Mouse (Mus musculus): ENCODE results near the gene Psen2. TPM values are rescaled to one million over a fixed set of nuclear protein-coding genes. Genes with fewer than 3 reads are reported as not detected.

Gene Psen2
- 18.9 and 22.8 TPM in 2 replicates for total RNA-seq (2014; rRNA removed)
- polyA plus RNA-seq (2015; fragmentation: Nextera tagmentation; extraction: Ambion mirVana) = 16.0 and 17.9 TPM in 2 replicates

- no peaks in the 10 kb centered on the region for H3K27me3 ChIP-seq (ENCODE audit: insufficient read depth, low read length)
- H3K9ac ChIP-seq = no peak within 1 kb of the TSS
- H3K27ac ChIP-seq (ENCODE audit: low read depth, low read length) = no peak within 1 kb of the TSS
- H3K9me3 ChIP-seq (ENCODE audit: low read length) = no peaks in the 10 kb centered on the region
- TF ChIP-seq CTCF (IDR thresholded peaks at IDR 0.05; ENCODE audit: low read depth) = peak; percentile 58
- H3K4me1 ChIP-seq (ENCODE audit: insufficient read depth) = no peaks in the 10 kb centered on the region
- H3K36me3 ChIP-seq (ENCODE audit: insufficient read depth) = no peaks in the 10 kb centered on the region
- DNase-seq (no peak), ATAC-seq (no peak)
- 23% methylated on average over 7 of the region's 7 CpGs for WGBS
- H3K4me3 ChIP-seq (ENCODE audit: low read depth, low read length) = no peak within 1 kb of the TSS
- no peak within 1 kb of the TSS for H3K4me2 ChIP-seq (ENCODE audit: low read depth)
Observed at GRCm38 (mm10) chr1:180263364-180263997, at the start of gene Psen2. Gene Psen2 (minus strand): TSS chr1:180263438.

GRCm38 (mm10) chr1:180312792-180313311 lies 49.6 kb upstream of the Psen2 start:
- peak; percentile 69 for DNase-seq
- Histone ChIP-seq H3K4me1 (ENCODE audit: insufficient read depth) (peaks cover 14% of the 10 kb centered on the region; the same call in 1 of the 2 replicates), H3K4me3 (ENCODE audit: low read depth, low read length) (no peak overlapping the region), H3K27ac (ENCODE audit: low read depth, low read length) (no peak overlapping the region), H3K4me2 (ENCODE audit: low read depth) (peak overlapping the region; percentile 41), H3K9me3 (ENCODE audit: low read length) (no peaks in the 10 kb centered on the region), H3K9ac (no peak overlapping the region), H3K27me3 (ENCODE audit: insufficient read depth, low read length) (no peaks in the 10 kb centered on the region), H3K36me3 (ENCODE audit: insufficient read depth) (no peaks in the 10 kb centered on the region)
- 18% methylated on average over 6 of the region's 6 CpGs for WGBS
- TF ChIP-seq CTCF (IDR thresholded peaks at IDR 0.05; ENCODE audit: low read depth) = no peak
- ATAC-seq = peak; percentile 71

- H3K27ac ChIP-seq (ENCODE audit: low read depth, low read length) = no peak overlapping the region
- no peaks in the 10 kb centered on the region for H3K9me3 ChIP-seq (ENCODE audit: low read length)
- TF ChIP-seq CTCF (IDR thresholded peaks at IDR 0.05; ENCODE audit: low read depth) = no peak
- 60% methylated on average over 6 of the region's 6 CpGs for WGBS
- no peaks in the 10 kb centered on the region for H3K27me3 ChIP-seq (ENCODE audit: insufficient read depth, low read length)
- H3K36me3 ChIP-seq (ENCODE audit: insufficient read depth) = no peaks in the 10 kb centered on the region
- H3K4me1 ChIP-seq (ENCODE audit: insufficient read depth) = peaks cover 14% of the 10 kb centered on the region; the same call in 1 of the 2 replicates
- DNase-seq (no peak), ATAC-seq (no peak)
- no peak overlapping the region for H3K9ac ChIP-seq
- no peak overlapping the region for H3K4me2 ChIP-seq (ENCODE audit: low read depth)
- H3K4me3 ChIP-seq (ENCODE audit: low read depth, low read length) = no peak overlapping the region
Observed at GRCm38 (mm10) chr1:180312286-180312685, 49.0 kb upstream of the Psen2 start.

GRCm38 (mm10) chr1:180308897-180309296 lies 45.7 kb upstream of the Psen2 start:
- peaks cover 14% of the 10 kb centered on the region; the same call in 1 of the 2 replicates for H3K4me1 ChIP-seq (ENCODE audit: insufficient read depth)
- H3K27ac ChIP-seq (ENCODE audit: low read depth, low read length) = no peak overlapping the region
- no peaks in the 10 kb centered on the region for H3K27me3 ChIP-seq (ENCODE audit: insufficient read depth, low read length)
- H3K36me3 ChIP-seq (ENCODE audit: insufficient read depth) = no peaks in the 10 kb centered on the region
- H3K4me3 ChIP-seq (ENCODE audit: low read depth, low read length) = no peak overlapping the region
- no peaks in the 10 kb centered on the region for H3K9me3 ChIP-seq (ENCODE audit: low read length)
- no peak overlapping the region for H3K4me2 ChIP-seq (ENCODE audit: low read depth)
- no peak for ATAC-seq
- no peak for TF ChIP-seq CTCF (IDR thresholded peaks at IDR 0.05; ENCODE audit: low read depth)
- WGBS = 83% methylated on average over 4 of the region's 4 CpGs
- no peak overlapping the region for H3K9ac ChIP-seq
- DNase-seq = no peak

- H3K4me3 ChIP-seq (ENCODE audit: low read depth, low read length) = no peak overlapping the region
- no peak overlapping the region for H3K27ac ChIP-seq (ENCODE audit: low read depth, low read length)
- H3K9me3 ChIP-seq (ENCODE audit: low read length) = no peaks in the 10 kb centered on the region
- no peak for TF ChIP-seq CTCF (IDR thresholded peaks at IDR 0.05; ENCODE audit: low read depth)
- H3K36me3 ChIP-seq (ENCODE audit: insufficient read depth) = no peaks in the 10 kb centered on the region
- no peak overlapping the region for H3K4me2 ChIP-seq (ENCODE audit: low read depth)
- 39% methylated on average over 2 of the region's 2 CpGs for WGBS
- H3K4me1 ChIP-seq (ENCODE audit: insufficient read depth) = peaks cover 3% of the 10 kb centered on the region; the same call in 1 of the 2 replicates
- H3K27me3 ChIP-seq (ENCODE audit: insufficient read depth, low read length) = no peaks in the 10 kb centered on the region
- no peak for ATAC-seq
- no peak for DNase-seq
- no peak overlapping the region for H3K9ac ChIP-seq
Observed at GRCm38 (mm10) chr1:180307661-180308060, 44.4 kb upstream of the Psen2 start.

GRCm38 (mm10) chr1:180306889-180307288 lies 43.7 kb upstream of the Psen2 start:
- H3K9me3 ChIP-seq (ENCODE audit: low read length) = no peaks in the 10 kb centered on the region
- H3K36me3 ChIP-seq (ENCODE audit: insufficient read depth) = no peaks in the 10 kb centered on the region
- WGBS = 87% methylated on average over 9 of the region's 9 CpGs
- no peaks in the 10 kb centered on the region for H3K27me3 ChIP-seq (ENCODE audit: insufficient read depth, low read length)
- H3K4me2 ChIP-seq (ENCODE audit: low read depth) = no peak overlapping the region
- no peak overlapping the region for H3K4me3 ChIP-seq (ENCODE audit: low read depth, low read length)
- H3K4me1 ChIP-seq (ENCODE audit: insufficient read depth) = no peaks in the 10 kb centered on the region
- no peak for ATAC-seq
- no peak for TF ChIP-seq CTCF (IDR thresholded peaks at IDR 0.05; ENCODE audit: low read depth)
- no peak overlapping the region for H3K27ac ChIP-seq (ENCODE audit: low read depth, low read length)
- DNase-seq = no peak
- H3K9ac ChIP-seq = no peak overlapping the region

- no peak overlapping the region for H3K4me2 ChIP-seq (ENCODE audit: low read depth)
- no peak overlapping the region for H3K27ac ChIP-seq (ENCODE audit: low read depth, low read length)
- no peak for DNase-seq
- no peak for TF ChIP-seq CTCF (IDR thresholded peaks at IDR 0.05; ENCODE audit: low read depth)
- H3K36me3 ChIP-seq (ENCODE audit: insufficient read depth) = no peaks in the 10 kb centered on the region
- H3K9me3 ChIP-seq (ENCODE audit: low read length) = no peaks in the 10 kb centered on the region
- no peaks in the 10 kb centered on the region for H3K27me3 ChIP-seq (ENCODE audit: insufficient read depth, low read length)
- WGBS = 51% methylated on average over 5 of the region's 5 CpGs
- H3K4me3 ChIP-seq (ENCODE audit: low read depth, low read length) = no peak overlapping the region
- no peaks in the 10 kb centered on the region for H3K4me1 ChIP-seq (ENCODE audit: insufficient read depth)
- ATAC-seq = no peak
- no peak overlapping the region for H3K9ac ChIP-seq
Observed at GRCm38 (mm10) chr1:180303600-180303999, 40.4 kb upstream of the Psen2 start.

Measured in forebrain, postnatal 0 days (tissue).